Mouse (Mus musculus) right cerebral cortex, postnatal 25 days (tissue): ENCODE measurements around the gene Ankrd40.

ENCODE experiments used
- DNase-seq: peaks from one replicate; pipeline ENCODE4 v3.0.0; 2022

Ankrd40 gene

GRCm38 (mm10) chr11:94355521-94356217, 27.9 kb downstream of the Ankrd40 start:
- DNase-seq: no peak

- DNase-seq: no peak
Observed at GRCm38 (mm10) chr11:94359168-94359567, 31.4 kb downstream of the Ankrd40 start.

GRCm38 (mm10) chr11:94361166-94361870, 33.5 kb downstream of the Ankrd40 start:
- DNase-seq: no peak

GRCm38 (mm10) chr11:94362101-94362500, 34.3 kb downstream of the Ankrd40 start:
- no peak for DNase-seq

- no peak for DNase-seq
Observed at GRCm38 (mm10) chr11:94363690-94364089, 35.9 kb downstream of the Ankrd40 start.

GRCm38 (mm10) chr11:94365340-94365739, 37.5 kb downstream of the Ankrd40 start:
- no peak for DNase-seq

- no peak for DNase-seq
Observed at GRCm38 (mm10) chr11:94369981-94370380, 42.2 kb downstream of the Ankrd40 start.

- no peak for DNase-seq
Observed at GRCm38 (mm10) chr11:94370809-94371208, 43.0 kb downstream of the Ankrd40 start.

GRCm38 (mm10) chr11:94374276-94374948, 46.6 kb downstream of the Ankrd40 start:
- DNase-seq: no peak

GRCm38 (mm10) chr11:94379061-94379460, 51.3 kb downstream of the Ankrd40 start:
- no peak for DNase-seq

- DNase-seq: no peak
Observed at GRCm38 (mm10) chr11:94379736-94380135, 51.9 kb downstream of the Ankrd40 start.

GRCm38 (mm10) chr11:94385977-94386771, 58.4 kb downstream of the Ankrd40 start:
- DNase-seq: no peak

GRCm38 (mm10) chr11:94387756-94388155, 60.0 kb downstream of the Ankrd40 start:
- no peak for DNase-seq

- no peak for DNase-seq
Observed at GRCm38 (mm10) chr11:94389021-94389420, 61.2 kb downstream of the Ankrd40 start.

GRCm38 (mm10) chr11:94389724-94390396, 62.1 kb downstream of the Ankrd40 start:
- DNase-seq: no peak

- no peak for DNase-seq
Observed at GRCm38 (mm10) chr11:94390825-94391224, 63.0 kb downstream of the Ankrd40 start.
